ENCODE assay signal across 8 mouse cellular contexts in the genomic region with DNA sequence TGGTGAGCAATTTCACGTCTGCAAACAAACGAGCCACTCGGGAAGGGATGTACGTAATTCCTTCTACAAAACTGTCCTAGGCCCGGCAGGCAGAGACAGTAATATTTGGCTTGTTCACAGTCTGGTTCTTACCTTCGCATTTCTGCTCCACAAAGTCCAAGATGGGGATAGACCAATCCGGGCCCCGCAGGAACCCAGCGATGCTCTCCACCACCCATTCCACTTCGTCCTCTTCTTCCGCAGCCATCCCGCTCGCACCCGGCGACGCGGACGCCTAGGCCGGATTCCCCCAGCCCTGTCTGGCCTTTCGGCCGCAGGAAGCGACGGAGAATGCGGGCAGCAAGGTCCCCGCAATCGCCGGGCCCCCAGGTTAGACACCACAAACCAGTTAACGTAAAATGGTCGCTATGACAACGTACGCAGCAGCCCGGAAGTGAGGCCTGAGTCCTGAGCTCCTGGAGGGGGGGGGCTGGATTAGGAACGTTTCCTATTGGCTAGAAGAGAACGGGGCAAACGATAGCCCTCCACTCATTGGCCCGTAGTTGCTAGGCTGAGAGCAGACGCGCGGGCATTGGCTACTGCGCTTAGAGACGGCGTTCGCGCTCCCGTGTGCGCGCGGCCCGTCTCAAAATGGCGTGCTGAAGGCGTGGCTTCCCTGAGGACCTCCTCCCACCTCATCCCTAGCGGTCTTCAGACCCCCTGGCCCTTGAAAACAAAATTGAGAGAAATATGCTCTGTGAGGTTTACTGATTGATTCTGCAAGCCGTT. TPM values are rescaled to one million over a fixed set of nuclear protein-coding genes. Genes with fewer than 3 reads are reported as not detected.
DNase-seq lines count a peak whose midpoint lies in the region; ATAC-seq lines count a peak whose summit lies in the region.

Cfap36 (minus strand) TSS at position 527 of the 768 bp plus-strand sequence.

- no peaks in the 10 kb centered on the region for H3K27me3 ChIP-seq in hindbrain, embryonic 11.5 days (ENCODE audit: control insufficient read depth, insufficient read depth, low read length)

- peak within 1 kb of the TSS; percentile 66 for H3K9ac ChIP-seq in hindbrain, embryonic 11.5 days (ENCODE audit: low read depth, low read length)

- no peaks in the 10 kb centered on the region for H3K4me1 ChIP-seq in hindbrain, embryonic 11.5 days (replicated peaks; ENCODE audit: control insufficient read depth, insufficient read depth, low read length)

- H3K4me3 ChIP-seq in hindbrain, embryonic 11.5 days (ENCODE audit: low read depth, low read length) = peak within 1 kb of the TSS; percentile 77

- peak; percentile 99 for DNase-seq in Muller cell, postnatal 12 days (ENCODE audit: inconsistent ontology term)
- peak; percentile 96 for DNase-seq in cerebellum, adult 9-11 months
- peak; percentile 94 for DNase-seq in frontal cortex, adult 2 months (ENCODE audit: extremely low spot score in 1 of 2, low spot score in 1 of 2)
- peak; percentile 96 for DNase-seq in hindbrain, embryonic 11.5 days (ENCODE audit: low spot score)
- DNase-seq in layer of hippocampus, postnatal 10 days (ENCODE audit: low spot score in 2 of 2) = peak; percentile 87 to 89
- DNase-seq in lung, postnatal 10 days = peak; percentile 96
- peak; percentile 84 for DNase-seq in ovary, postnatal 36 days (ENCODE audit: low spot score)
- peak; percentile 86 for DNase-seq in thymus, postnatal 25 days

- under 1% methylated on average over 46 of the region's 53 CpGs for WGBS in hindbrain, embryonic 11.5 days

- H3K4me2 ChIP-seq in hindbrain, embryonic 11.5 days (replicated peaks; ENCODE audit: low read depth, low read length) = peak within 1 kb of the TSS; percentile 64

- 0 out of 2 replicates have a peak, but pooled peaks cover 5% of the 10 kb centered on the region for H3K36me3 ChIP-seq in hindbrain, embryonic 11.5 days (ENCODE audit: control insufficient read depth, insufficient read depth, low read length)

- peak; percentile 100 for ATAC-seq in hindbrain, embryonic 11.5 days (ENCODE audit: low FRiP score)

- no peaks in the 10 kb centered on the region for H3K9me3 ChIP-seq in hindbrain, embryonic 11.5 days (ENCODE audit: control insufficient read depth, low read length)

- H3K27ac ChIP-seq in hindbrain, embryonic 11.5 days (ENCODE audit: low read depth, low read length) = no peak within 1 kb of the TSS

RNA-seq across cellular contexts. Expression of gene Cfap36, which starts in this region (rescaled TPM):
- polyA plus RNA-seq in frontal cortex, adult 2 months (2012; rRNA removed) = 90.4 and 105 TPM in 2 replicates
- polyA plus RNA-seq in hindbrain, embryonic 11.5 days (2014; fragmentation: Nextera tagmentation; extraction: Ambion mirVana) = 85.1 and 91.6 TPM in 2 replicates
- total RNA-seq in layer of hippocampus, postnatal 10 days (2021) = 100 to 1,000 TPM; 122 to 126 TPM
